Mouse (Mus musculus) heart, postnatal 0 days (tissue): ENCODE measurements around the gene P2rx7. TPM values are rescaled to one million over a fixed set of nuclear protein-coding genes. Genes with fewer than 3 reads are reported as not detected.

Experiments used
- ATAC-seq: fragments of 200-750 bp; cut with Nextera tagmentation; 2 replicates; pipeline ENCODE4 v1.8.0; 2017; ENCODE audit warnings: low read depth, moderate number of reproducible peaks, moderate library complexity; ENCODE audit not compliant: insufficient read depth
- DNase-seq: peaks from one replicate; pipeline ENCODE4 v3.0.0-alpha.2; 2016; ENCODE audit warnings: low spot score
- H3K27ac ChIP-seq: fragments of 300-500 bp; sonication (generic); 2 replicates; pipeline ENCODE4 v1.5.1; 2014; ENCODE audit warnings: low read depth, mild to moderate bottlenecking
- H3K27me3 ChIP-seq: fragments of 300-500 bp; sonication (generic); 2 replicates; pipeline ENCODE4 v1.6.1; 2014; ENCODE audit warnings: low read length, mixed read lengths; ENCODE audit not compliant: control insufficient read depth, insufficient read depth
- H3K36me3 ChIP-seq: fragments of 300-500 bp; sonication (generic); replicated peaks from 2 replicates; pipeline ENCODE4 v1.6.1; 2014; ENCODE audit warnings: low read length, mixed read lengths; ENCODE audit not compliant: control insufficient read depth, insufficient read depth
- H3K4me1 ChIP-seq: fragments of 300-500 bp; sonication (generic); 2 replicates; pipeline ENCODE4 v1.6.1; 2014; ENCODE audit warnings: antibody characterized with exemption; ENCODE audit not compliant: control insufficient read depth, insufficient read depth
- H3K4me2 ChIP-seq: fragments of 300-500 bp; sonication (generic); 2 replicates; pipeline ENCODE4 v1.6.1; 2014; ENCODE audit warnings: low read depth, mild to moderate bottlenecking, low read length, moderate library complexity
- H3K4me3 ChIP-seq: fragments of 300-500 bp; sonication (generic); 2 replicates; pipeline ENCODE4 v1.5.1; 2014; ENCODE audit warnings: low read depth, low read length
- H3K9ac ChIP-seq: fragments of 300-500 bp; sonication (generic); replicated peaks from 2 replicates; pipeline ENCODE4 v1.6.1; 2014; ENCODE audit warnings: low read depth, low read length, mixed read lengths
- H3K9me3 ChIP-seq: fragments of 300-500 bp; sonication (generic); replicated peaks from 2 replicates; pipeline ENCODE4 v1.6.1; 2016; ENCODE audit warnings: low read length; ENCODE audit not compliant: control insufficient read depth
- CTCF ChIP-seq: IDR thresholded peaks from 2 replicates; pipeline ENCODE4 v1.5.1; 2016; ENCODE audit warnings: antibody characterized with exemption, control low read depth, low read depth
- EP300 ChIP-seq: IDR thresholded peaks from 2 replicates; pipeline ENCODE4 v1.6.1; 2016; ENCODE audit warnings: antibody characterized with exemption, low read depth
- WGBS: fragments of 180-500 bp; shearing (Covaris S2); extraction: QIAGEN DNeasy Blood & Tissue Kit; methylation state at CpG from one replicate; pipeline ENCODE4 v1.1.7; 2014; 5-methylcytosine and 5-hydroxymethylcytosine counted together
- polyA plus RNA-seq: library from polyadenylated mRNA; unstranded; fragments of >200 nt; fragmentation: Nextera tagmentation; extraction: Ambion mirVana; gene quantifications from 2 replicates; pipeline ENCODE4 v1.2.1, GENCODE M21; 2015
- total RNA-seq: library from RNA; depleted of rRNA; stranded (reverse); fragments of >200 nt; gene quantifications from 2 replicates; pipeline ENCODE4 v1.2.3, GENCODE M21; 2014; ENCODE audit warnings: low replicate concordance; rRNA removed

The P2rx7 gene
- total RNA-seq (2.7 and 4.4 TPM in 2 replicates), polyA plus RNA-seq (1.6 and 2.2 TPM in 2 replicates)

DNA sequence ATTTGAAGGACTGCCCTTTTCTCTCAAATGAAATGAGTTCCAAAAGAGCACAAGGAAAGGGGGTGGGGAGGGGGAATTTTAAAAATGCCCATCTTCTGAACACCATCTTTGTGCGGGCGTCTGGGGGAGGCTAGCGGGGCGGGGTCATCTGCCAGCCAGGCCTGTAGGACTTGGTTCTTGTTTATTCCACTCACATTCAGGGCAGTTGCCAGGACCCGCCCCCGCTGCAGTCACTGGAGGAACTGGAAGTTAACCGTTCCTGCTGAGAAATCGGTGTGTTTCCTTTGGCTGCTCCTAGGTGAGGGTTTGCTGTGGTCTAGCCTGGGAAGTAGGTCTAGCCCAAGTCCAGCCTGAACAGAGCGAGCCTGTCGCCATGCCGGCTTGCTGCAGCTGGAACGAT lies at the start of gene P2rx7:
TSS of gene P2rx7 (plus strand) at position 211 of the 400 bp plus-strand sequence.
- H3K4me1 ChIP-seq: no peaks in the 10 kb centered on the region; the same call in 1 of the 2 replicates
- H3K36me3 ChIP-seq: no peaks in the 10 kb centered on the region
- no peaks in the 10 kb centered on the region for H3K27me3 ChIP-seq
- 0 out of 2 replicates have a peak within 1 kb of the TSS, but pooled peaks have one; percentile 21 for H3K9ac ChIP-seq
- no peak for DNase-seq
- H3K4me2 ChIP-seq: peak within 1 kb of the TSS; percentile 29; the same call in 1 of the 2 replicates
- peak within 1 kb of the TSS; percentile 2 for H3K27ac ChIP-seq
- peak within 1 kb of the TSS; percentile 12; the same call in 1 of the 2 replicates for H3K4me3 ChIP-seq
- H3K9me3 ChIP-seq: no peaks in the 10 kb centered on the region
- 62% methylated on average over 12 of the region's 12 CpGs for WGBS
- ATAC-seq: peak; percentile 14; the same call in 1 of the 2 replicates
- TF ChIP-seq CTCF: no peak
- TF ChIP-seq EP300: no peak

DNA sequence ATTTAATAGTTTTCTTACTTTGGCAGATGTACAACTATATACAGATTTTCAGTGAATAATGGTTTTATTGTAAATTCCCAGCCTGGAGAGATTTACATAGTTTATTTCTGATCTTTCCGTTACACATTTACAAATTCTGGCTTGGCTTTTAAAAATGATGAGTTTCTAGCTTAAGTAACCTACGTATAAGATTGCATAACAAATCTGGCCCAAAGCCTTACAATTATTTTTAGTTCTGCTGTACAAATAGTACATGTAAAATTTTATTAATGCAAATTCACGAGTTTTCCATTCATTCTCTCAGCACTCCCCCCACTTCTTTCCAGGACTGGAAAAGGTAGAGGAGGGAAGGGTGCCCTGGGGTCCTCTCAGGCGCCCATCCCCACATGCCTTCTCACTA lies 48.2 kb upstream of the P2rx7 start:
- Histone ChIP-seq H3K27me3 (no peaks in the 10 kb centered on the region), H3K4me2 (no peak overlapping the region), H3K9ac (no peak overlapping the region), H3K27ac (no peak overlapping the region), H3K4me1 (no peaks in the 10 kb centered on the region), H3K36me3 (peaks cover 36% of the 10 kb centered on the region), H3K4me3 (no peak overlapping the region), H3K9me3 (no peaks in the 10 kb centered on the region)
- WGBS: 83% methylated on average over 4 of the region's 4 CpGs
- no peak for DNase-seq
- no peak for ATAC-seq
- TF ChIP-seq CTCF (no peak), EP300 (no peak)

DNA sequence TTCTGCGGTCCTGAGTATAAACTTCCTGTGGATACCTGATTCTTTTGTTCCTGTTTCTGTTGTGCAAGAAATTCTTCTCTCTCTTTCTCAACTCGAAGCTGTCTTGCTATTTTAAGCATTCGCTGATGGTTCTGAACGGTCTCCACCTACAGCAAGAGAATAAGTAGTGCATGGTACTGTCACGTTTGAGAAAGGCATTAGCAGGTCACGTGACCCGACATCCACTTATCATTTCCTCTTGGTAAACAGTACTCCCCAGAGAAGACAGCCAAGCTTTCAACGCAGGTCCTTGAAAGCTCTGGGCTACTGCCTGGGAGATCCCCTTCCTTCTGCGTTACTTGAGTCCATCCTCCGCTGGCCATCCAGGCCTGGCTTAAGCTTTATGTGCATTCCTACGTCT lies 41.5 kb upstream of the P2rx7 start:
- no peak overlapping the region for H3K4me3 ChIP-seq
- no peaks in the 10 kb centered on the region for H3K27me3 ChIP-seq
- 10% methylated on average over 11 of the region's 11 CpGs for WGBS
- DNase-seq (peak; percentile 96), ATAC-seq (peak; percentile 91)
- H3K4me1 ChIP-seq: peaks cover 14% of the 10 kb centered on the region
- H3K4me2 ChIP-seq: no peak overlapping the region
- peaks cover 38% of the 10 kb centered on the region for H3K36me3 ChIP-seq
- H3K9me3 ChIP-seq: no peaks in the 10 kb centered on the region
- peak overlapping the region; percentile 78 for H3K27ac ChIP-seq
- H3K9ac ChIP-seq: no peak overlapping the region
- TF ChIP-seq EP300 (no peak), CTCF (peak; percentile 48)

DNA sequence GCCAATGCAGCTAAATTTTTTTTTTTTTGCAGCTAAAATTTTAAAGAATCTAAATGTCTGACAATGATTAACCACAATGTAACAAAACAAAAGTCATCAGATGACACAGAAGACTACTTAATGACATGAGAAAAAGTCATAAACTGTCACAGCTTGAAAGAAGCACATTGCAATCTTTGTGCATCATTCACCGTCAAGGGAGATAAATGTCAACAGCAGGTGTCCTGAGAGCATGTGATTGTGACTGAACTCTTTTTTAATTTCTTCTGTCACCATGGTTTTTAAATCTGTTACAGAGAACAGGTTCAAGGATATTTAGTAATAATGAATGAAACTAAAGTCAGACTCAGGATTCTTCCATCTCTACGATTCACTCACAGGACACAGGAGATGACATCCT lies 38.8 kb upstream of the P2rx7 start:
- Histone ChIP-seq H3K27ac (0 out of 2 replicates have a peak overlapping the region, but pooled peaks have one; percentile 34), H3K9ac (no peak overlapping the region), H3K4me3 (no peak overlapping the region), H3K36me3 (peaks cover 45% of the 10 kb centered on the region), H3K4me2 (no peak overlapping the region), H3K27me3 (no peaks in the 10 kb centered on the region), H3K9me3 (no peaks in the 10 kb centered on the region), H3K4me1 (peaks cover 14% of the 10 kb centered on the region)
- no peak for TF ChIP-seq EP300
- no peak for TF ChIP-seq CTCF
- DNase-seq: no peak
- 62% methylated on average over 2 of the region's 2 CpGs for WGBS
- no peak for ATAC-seq

DNA sequence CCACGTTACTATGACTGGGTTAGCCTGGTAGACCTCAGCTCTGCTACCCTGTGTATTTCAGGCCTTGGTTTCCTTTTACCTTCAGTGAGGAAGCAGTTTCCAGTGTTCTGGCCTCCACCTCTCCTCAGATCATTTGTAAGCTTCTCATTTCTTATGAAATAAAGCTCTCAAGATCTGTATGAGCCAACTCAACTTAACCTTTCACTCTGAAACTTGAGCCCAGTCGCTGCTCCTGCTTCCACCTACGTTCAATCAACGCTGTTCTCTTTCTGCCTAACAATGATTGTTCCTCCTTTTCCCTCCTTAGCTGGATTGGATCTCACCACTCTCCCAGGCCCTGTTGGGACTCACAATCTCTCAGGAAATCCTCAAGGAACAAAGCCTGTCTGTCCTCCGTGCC lies 32.1 kb upstream of the P2rx7 start:
- WGBS: 67% methylated on average over 5 of the region's 5 CpGs
- Histone ChIP-seq H3K27me3 (no peaks in the 10 kb centered on the region), H3K27ac (peak overlapping the region; percentile 43; the same call in 1 of the 2 replicates), H3K36me3 (peaks cover 21% of the 10 kb centered on the region), H3K9me3 (no peaks in the 10 kb centered on the region), H3K4me1 (no peaks in the 10 kb centered on the region), H3K4me3 (no peak overlapping the region), H3K4me2 (no peak overlapping the region), H3K9ac (no peak overlapping the region)
- no peak for DNase-seq
- TF ChIP-seq CTCF (no peak), EP300 (no peak)
- no peak for ATAC-seq
